Mouse (Mus musculus) embryonic fibroblast, embryonic 13.5 days (primary cell): ENCODE measurements around the gene Trex1. TPM values are rescaled to one million over a fixed set of nuclear protein-coding genes. Genes with fewer than 3 reads are reported as not detected.

Source experiments
- H3K27ac ChIP-seq: 2 replicates; pipeline ENCODE4 v1.5.1; 2012; ENCODE audit warnings: low read length, control low read depth, inconsistent platforms; ENCODE audit not compliant: insufficient read depth
- H3K4me1 ChIP-seq: 2 replicates; pipeline ENCODE4 v1.6.1; 2011; ENCODE audit warnings: low read length; ENCODE audit not compliant: control insufficient read depth, insufficient read depth
- H3K4me3 ChIP-seq: 2 replicates; pipeline ENCODE4 v1.5.1; 2011; ENCODE audit warnings: mild to moderate bottlenecking, control low read depth, low read length; ENCODE audit not compliant: insufficient read depth
- CTCF ChIP-seq: IDR thresholded peaks from 2 replicates; pipeline ENCODE4 v1.5.1; 2011; ENCODE audit warnings: mild to moderate bottlenecking, control low read depth, low read length, moderate library complexity, borderline replicate concordance; ENCODE audit not compliant: insufficient read depth
- POLR2A ChIP-seq: IDR thresholded peaks from 2 replicates; pipeline ENCODE4 v1.6.1; 2011; ENCODE audit warnings: low read depth, mild to moderate bottlenecking, control low read depth, low read length, moderate library complexity
- polyA plus RNA-seq: library from polyadenylated mRNA; stranded (reverse); fragments of >200 nt; gene quantifications from 2 replicates; pipeline ENCODE4 v1.2.4, GENCODE M21; 2011; ENCODE audit warnings: low read depth; ENCODE audit not compliant: missing spikeins, insufficient read length

The Trex1 gene
- polyA plus RNA-seq, 1 experiment = 8.2 TPM

GRCm38 (mm10) chr9:109040216-109040615 is 19.3 kb downstream of the Trex1 start:
- no peak for TF ChIP-seq CTCF
- peaks cover 17% of the 10 kb centered on the region; the same call in 1 of the 2 replicates for H3K4me1 ChIP-seq
- H3K4me3 ChIP-seq = peak overlapping the region; percentile 82; the same call in 1 of the 2 replicates
- no peak overlapping the region for H3K27ac ChIP-seq

DNA sequence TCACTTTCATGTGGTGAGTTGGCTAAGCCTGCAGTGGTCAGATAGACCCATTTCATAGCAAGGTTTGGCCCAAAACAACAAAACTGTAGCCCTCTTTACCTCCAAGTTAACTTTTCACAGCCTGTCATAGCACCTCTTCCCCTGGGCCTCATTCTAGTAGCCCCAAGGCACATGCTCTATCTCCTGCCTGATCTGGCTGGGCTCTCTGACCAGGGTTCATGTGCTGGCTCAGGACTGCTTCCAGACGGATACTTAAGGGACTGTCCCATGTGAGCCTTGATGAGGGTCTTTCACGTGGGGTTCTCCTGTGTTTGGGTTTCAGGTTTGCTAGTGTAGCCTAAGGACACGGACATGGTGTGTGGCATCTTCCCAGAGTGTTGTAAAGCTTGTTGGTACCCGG is 19.9 kb downstream of the Trex1 start:
- H3K4me1 ChIP-seq = peaks cover 17% of the 10 kb centered on the region; the same call in 1 of the 2 replicates
- H3K27ac ChIP-seq = no peak overlapping the region
- TF ChIP-seq POLR2A (no peak), CTCF (no peak)
- peak overlapping the region; percentile 82 for H3K4me3 ChIP-seq

GRCm38 (mm10) chr9:109038901-109039364 is 20.6 kb downstream of the Trex1 start:
- no peak for TF ChIP-seq CTCF
- TF ChIP-seq POLR2A = peak; percentile 67
- Histone ChIP-seq H3K27ac (peak overlapping the region; percentile 74), H3K4me3 (peak overlapping the region; percentile 82), H3K4me1 (peaks cover 17% of the 10 kb centered on the region; the same call in 1 of the 2 replicates)

GRCm38 (mm10) chr9:109038086-109038895 is 21.2 kb downstream of the Trex1 start, which contains the start of gene Shisa5:
TSS of gene Shisa5 (plus strand) at chr9:109038565.
- Histone ChIP-seq H3K27ac (peak within 1 kb of the TSS; percentile 74), H3K4me1 (peaks cover 17% of the 10 kb centered on the region; the same call in 1 of the 2 replicates), H3K4me3 (peak within 1 kb of the TSS; percentile 82)
- no peak for TF ChIP-seq CTCF
- peak; percentile 96 for TF ChIP-seq POLR2A

GRCm38 (mm10) chr9:109032435-109032834 is 27.1 kb downstream of the Trex1 start:
- Histone ChIP-seq H3K27ac (no peak overlapping the region), H3K4me1 (no peaks in the 10 kb centered on the region), H3K4me3 (no peak overlapping the region)
- TF ChIP-seq POLR2A = no peak
- TF ChIP-seq CTCF = no peak

DNA sequence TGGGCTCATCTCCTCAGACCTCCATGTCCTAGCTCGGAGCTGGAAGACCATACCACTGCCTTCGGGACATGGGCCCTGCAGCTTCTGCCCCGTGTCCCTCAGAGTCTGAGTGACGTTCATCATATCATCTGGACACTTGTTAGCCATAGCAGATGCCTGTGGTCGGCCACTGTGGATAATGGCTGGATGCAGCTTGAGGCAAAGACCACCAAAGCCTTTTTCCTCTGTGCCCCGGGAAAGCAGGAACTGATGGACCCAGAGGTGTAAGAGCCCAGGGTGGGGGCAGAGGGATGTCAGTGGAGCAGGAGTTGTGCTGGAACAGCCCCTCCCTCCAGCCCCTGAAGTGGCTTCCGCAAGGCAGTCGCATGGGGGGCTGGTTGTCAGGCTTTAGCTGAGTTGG is 27.8 kb downstream of the Trex1 start:
- TF ChIP-seq POLR2A (no peak), CTCF (no peak)
- H3K27ac ChIP-seq = no peak overlapping the region
- H3K4me3 ChIP-seq = no peak overlapping the region
- no peaks in the 10 kb centered on the region for H3K4me1 ChIP-seq

DNA sequence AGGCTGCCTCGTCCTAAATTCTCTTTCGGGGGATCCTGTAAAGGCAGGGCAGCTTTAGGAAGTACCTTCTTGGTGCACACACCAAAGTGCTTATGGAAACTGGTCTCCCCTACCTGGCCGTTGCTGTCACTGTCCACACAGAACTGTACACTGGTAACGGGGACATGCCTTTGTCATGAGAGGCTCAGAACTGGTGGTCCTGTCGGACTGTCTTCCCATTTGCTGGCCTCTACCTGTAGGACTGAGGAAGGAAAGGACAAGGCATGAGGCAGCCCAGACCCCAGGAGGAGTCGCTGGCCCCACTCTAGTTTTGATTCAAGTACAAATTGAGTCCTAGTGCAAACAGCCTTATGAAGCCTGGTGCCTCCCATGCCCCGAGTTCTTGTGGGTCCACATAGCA is 28.5 kb downstream of the Trex1 start:
- Histone ChIP-seq H3K4me3 (no peak overlapping the region), H3K27ac (no peak overlapping the region), H3K4me1 (no peaks in the 10 kb centered on the region)
- no peak for TF ChIP-seq POLR2A
- TF ChIP-seq CTCF = no peak

DNA sequence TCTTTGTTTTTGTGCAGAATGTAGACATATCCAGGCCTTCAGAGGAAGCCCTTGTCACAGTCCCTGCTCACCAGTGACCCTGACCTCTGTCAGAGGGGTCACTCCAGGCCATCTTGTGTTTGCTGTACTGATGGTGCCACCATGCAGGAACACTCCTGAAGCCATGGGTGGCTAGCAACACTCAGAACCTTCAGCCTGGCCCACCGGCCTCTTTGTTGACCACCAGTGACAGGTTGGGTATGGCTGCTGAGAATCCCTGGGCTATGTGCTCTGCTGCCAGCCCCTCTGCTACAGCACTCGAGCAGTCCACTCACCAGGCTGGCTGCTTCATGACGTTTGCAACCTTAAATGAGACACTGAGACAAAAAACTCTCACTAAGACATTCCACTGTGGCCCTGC is 29.2 kb downstream of the Trex1 start:
- Histone ChIP-seq H3K4me3 (no peak overlapping the region), H3K27ac (no peak overlapping the region), H3K4me1 (no peaks in the 10 kb centered on the region)
- no peak for TF ChIP-seq POLR2A
- no peak for TF ChIP-seq CTCF

DNA sequence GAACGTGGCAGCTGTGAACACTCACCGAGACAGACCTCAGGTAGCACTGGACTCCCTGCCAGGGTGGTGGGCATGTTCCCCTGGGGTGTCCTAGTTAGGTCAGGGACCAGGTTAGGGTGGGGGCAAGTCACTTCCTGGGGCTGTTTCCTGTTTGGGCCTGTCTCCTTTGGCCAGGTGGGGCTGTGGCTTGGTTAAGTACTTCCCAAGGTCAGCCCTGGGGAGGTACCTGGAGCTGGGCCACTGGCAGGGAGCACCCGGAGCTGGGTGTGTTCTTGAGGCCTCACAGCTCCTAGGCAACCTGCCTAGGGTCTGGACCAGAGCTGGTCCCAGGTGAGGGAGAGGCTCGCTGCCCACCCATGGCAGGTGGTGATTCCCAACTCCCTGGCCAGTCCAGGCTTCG is 30.6 kb downstream of the Trex1 start:
- no peaks in the 10 kb centered on the region for H3K4me1 ChIP-seq
- TF ChIP-seq POLR2A = no peak
- no peak for TF ChIP-seq CTCF
- no peak overlapping the region for H3K27ac ChIP-seq
- no peak overlapping the region for H3K4me3 ChIP-seq

DNA sequence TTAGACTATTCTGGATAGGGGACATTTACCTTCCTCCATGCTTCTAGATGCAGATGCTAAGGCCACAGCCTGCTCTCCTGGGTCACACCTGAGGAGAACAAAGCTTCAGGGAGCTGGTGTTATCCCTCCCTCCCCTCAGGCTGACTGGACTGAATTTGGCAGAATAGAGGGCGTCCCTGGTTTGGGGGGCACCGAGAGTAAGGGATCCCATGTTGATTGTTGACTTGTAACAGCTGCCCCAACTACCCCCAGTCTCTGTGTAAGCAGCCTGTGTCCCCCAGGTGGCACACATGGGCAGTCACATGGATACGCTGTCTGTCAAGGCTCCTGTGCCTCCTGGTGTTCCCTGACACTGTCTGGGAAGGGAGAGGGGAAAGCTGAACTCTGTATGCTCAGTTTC is 31.1 kb downstream of the Trex1 start:
- Histone ChIP-seq H3K4me1 (no peaks in the 10 kb centered on the region), H3K4me3 (no peak overlapping the region), H3K27ac (no peak overlapping the region)
- TF ChIP-seq POLR2A (no peak), CTCF (no peak)
